Mouse (Mus musculus): ENCODE results near the gene Trpc4ap. TPM values are rescaled to one million over a fixed set of nuclear protein-coding genes. Genes with fewer than 3 reads are reported as not detected.

Gene Trpc4ap
- polyA plus RNA-seq, 1 experiment from 2014 or later = 66.5 TPM

GRCm38 (mm10) chr2:155635961-155636360 lies 56.2 kb downstream of the Trpc4ap start:
- TF ChIP-seq EP300 (optimal IDR thresholded peaks at IDR 0.05) (no peak), CTCF (IDR thresholded peaks at IDR 0.05; ENCODE audit: low read depth) (no peak)
- Histone ChIP-seq H3K4me3 (ENCODE audit: low read depth, low read length) (no peak overlapping the region), H3K4me1 (replicated peaks; ENCODE audit: control insufficient read depth, insufficient read depth) (no peaks in the 10 kb centered on the region), H3K27me3 (ENCODE audit: control insufficient read depth, insufficient read depth, low read length) (no peaks in the 10 kb centered on the region), H3K27ac (replicated peaks) (no peak overlapping the region), H3K9ac (ENCODE audit: low read length) (no peak overlapping the region), H3K36me3 (ENCODE audit: control insufficient read depth, insufficient read depth, low read length) (peaks cover 51% of the 10 kb centered on the region), H3K9me3 (ENCODE audit: control insufficient read depth, low read length) (no peaks in the 10 kb centered on the region), H3K4me2 (replicated peaks; ENCODE audit: low read depth) (no peak overlapping the region)
- DNase-seq (ENCODE audit: low spot score) (no peak), ATAC-seq (ENCODE audit: low FRiP score, low TSS enrichment) (no peak)
- 94% methylated on average over 8 of the region's 8 CpGs for WGBS

- H3K36me3 ChIP-seq (ENCODE audit: control insufficient read depth, insufficient read depth, low read length) = peaks cover 43% of the 10 kb centered on the region
- TF ChIP-seq EP300 (optimal IDR thresholded peaks at IDR 0.05) (no peak), CTCF (IDR thresholded peaks at IDR 0.05; ENCODE audit: low read depth) (no peak)
These were observed 57.6 kb downstream of the Trpc4ap start for GRCm38 (mm10) chr2:155634562-155634961.

GRCm38 (mm10) chr2:155633731-155634130 lies 58.5 kb downstream of the Trpc4ap start:
- H3K36me3 ChIP-seq (ENCODE audit: control insufficient read depth, insufficient read depth, low read length) = peaks cover 38% of the 10 kb centered on the region
- no peaks in the 10 kb centered on the region; the same call in 1 of the 2 replicates for H3K4me1 ChIP-seq (replicated peaks; ENCODE audit: control insufficient read depth, insufficient read depth)
- H3K9ac ChIP-seq (ENCODE audit: low read length) = no peak overlapping the region
- ATAC-seq (ENCODE audit: low FRiP score, low TSS enrichment) (no peak), DNase-seq (ENCODE audit: low spot score) (no peak)
- H3K4me3 ChIP-seq (ENCODE audit: low read depth, low read length) = no peak overlapping the region
- TF ChIP-seq CTCF (IDR thresholded peaks at IDR 0.05; ENCODE audit: low read depth) = no peak
- TF ChIP-seq EP300 (optimal IDR thresholded peaks at IDR 0.05) = no peak
- whole genome bisulfite sequencing = 88% methylated on average over 9 of the region's 9 CpGs
- no peaks in the 10 kb centered on the region for H3K9me3 ChIP-seq (ENCODE audit: control insufficient read depth, low read length)
- H3K27ac ChIP-seq (replicated peaks) = no peak overlapping the region
- H3K27me3 ChIP-seq (ENCODE audit: control insufficient read depth, insufficient read depth, low read length) = no peaks in the 10 kb centered on the region
- no peak overlapping the region for H3K4me2 ChIP-seq (replicated peaks; ENCODE audit: low read depth)

More at GRCm38 (mm10) chr2:155634562-155634961, 57.6 kb downstream of the Trpc4ap start:
- H3K4me2 ChIP-seq (replicated peaks; ENCODE audit: low read depth) = no peak overlapping the region
- H3K9me3 ChIP-seq (ENCODE audit: control insufficient read depth, low read length) = no peaks in the 10 kb centered on the region
- no peak for DNase-seq (ENCODE audit: low spot score)
- 91% methylated on average over 8 of the region's 8 CpGs for WGBS
- ATAC-seq (ENCODE audit: low FRiP score, low TSS enrichment) = no peak
- H3K4me1 ChIP-seq (replicated peaks; ENCODE audit: control insufficient read depth, insufficient read depth) = no peaks in the 10 kb centered on the region; the same call in 1 of the 2 replicates
- H3K27ac ChIP-seq (replicated peaks) = no peak overlapping the region
- no peaks in the 10 kb centered on the region for H3K27me3 ChIP-seq (ENCODE audit: control insufficient read depth, insufficient read depth, low read length)
- no peak overlapping the region for H3K9ac ChIP-seq (ENCODE audit: low read length)
- no peak overlapping the region for H3K4me3 ChIP-seq (ENCODE audit: low read depth, low read length)

GRCm38 (mm10) chr2:155633121-155633520 lies 59.1 kb downstream of the Trpc4ap start:
- Histone ChIP-seq H3K9me3 (ENCODE audit: control insufficient read depth, low read length) (no peaks in the 10 kb centered on the region), H3K4me3 (ENCODE audit: low read depth, low read length) (no peak overlapping the region), H3K4me1 (replicated peaks; ENCODE audit: control insufficient read depth, insufficient read depth) (no peaks in the 10 kb centered on the region; the same call in 1 of the 2 replicates), H3K4me2 (replicated peaks; ENCODE audit: low read depth) (no peak overlapping the region), H3K27ac (replicated peaks) (no peak overlapping the region), H3K9ac (ENCODE audit: low read length) (no peak overlapping the region), H3K27me3 (ENCODE audit: control insufficient read depth, insufficient read depth, low read length) (no peaks in the 10 kb centered on the region), H3K36me3 (ENCODE audit: control insufficient read depth, insufficient read depth, low read length) (peaks cover 33% of the 10 kb centered on the region)
- no peak; the same call in 1 of the 2 replicates for ATAC-seq (ENCODE audit: low FRiP score, low TSS enrichment)
- no peak for DNase-seq (ENCODE audit: low spot score)
- WGBS = 66% methylated on average over 19 of the region's 19 CpGs
- TF ChIP-seq EP300 (optimal IDR thresholded peaks at IDR 0.05) = no peak
- no peak for TF ChIP-seq CTCF (IDR thresholded peaks at IDR 0.05; ENCODE audit: low read depth)

- 71% methylated on average over 30 of the region's 30 CpGs for WGBS
- Histone ChIP-seq H3K27ac (replicated peaks) (no peak overlapping the region), H3K27me3 (ENCODE audit: control insufficient read depth, insufficient read depth, low read length) (no peaks in the 10 kb centered on the region)
These were observed 59.8 kb downstream of the Trpc4ap start for GRCm38 (mm10) chr2:155632138-155632936.

More at GRCm38 (mm10) chr2:155632138-155632936, 59.8 kb downstream of the Trpc4ap start:
- ATAC-seq (ENCODE audit: low FRiP score, low TSS enrichment) (no peak), DNase-seq (ENCODE audit: low spot score) (no peak)
- Histone ChIP-seq H3K4me2 (replicated peaks; ENCODE audit: low read depth) (no peak overlapping the region), H3K36me3 (ENCODE audit: control insufficient read depth, insufficient read depth, low read length) (peaks cover 26% of the 10 kb centered on the region; the same call in 1 of the 2 replicates), H3K9me3 (ENCODE audit: control insufficient read depth, low read length) (no peaks in the 10 kb centered on the region), H3K9ac (ENCODE audit: low read length) (no peak overlapping the region), H3K4me1 (replicated peaks; ENCODE audit: control insufficient read depth, insufficient read depth) (no peaks in the 10 kb centered on the region; the same call in 1 of the 2 replicates), H3K4me3 (ENCODE audit: low read depth, low read length) (no peak overlapping the region)
- TF ChIP-seq EP300 (optimal IDR thresholded peaks at IDR 0.05) = no peak
- TF ChIP-seq CTCF (IDR thresholded peaks at IDR 0.05; ENCODE audit: low read depth) = no peak

Data from stomach, postnatal 0 days (tissue).